ENCODE assay signal across 17 mouse cellular contexts in the genomic region with DNA sequence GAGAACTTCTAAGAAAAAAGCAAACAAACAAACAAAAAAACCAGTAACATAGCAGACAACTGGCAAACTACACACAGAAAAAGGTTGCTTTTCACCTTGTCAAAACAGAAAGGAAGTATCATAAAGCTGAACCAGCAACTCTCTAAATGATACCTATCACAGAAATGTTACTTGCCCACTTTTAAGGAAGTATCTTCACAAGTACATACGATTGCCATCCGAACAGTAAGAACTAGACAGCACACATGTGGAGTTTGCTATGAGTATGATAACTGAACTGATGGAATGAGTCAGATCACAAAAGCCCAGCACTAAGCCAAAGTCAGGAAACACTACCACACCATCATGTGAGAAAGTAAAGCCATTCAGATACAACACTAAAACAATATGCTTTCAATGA.
A peak's percentile ranks its signal among the peaks of the same experiment; 100 is the strongest.
DNase-seq lines count a peak whose midpoint lies in the region; TF ChIP-seq lines count a peak whose summit lies in the region.
"Had no signal": no experiment of that assay in that cellular context is flagged by ENCODE, and none has a peak within 500 bp of the region (broad histone marks: within the 10 kb centered on the region; RNA-seq: fewer than 3 reads in every experiment).

No protein-coding gene starts in this region.

- H3K4me3 ChIP-seq in MEL (ENCODE audit: control insufficient read depth in 1 of 2, insufficient read depth in 1 of 2, low read depth in 2 of 2, low read length in 2 of 2), result peak overlapping the region in 1 of 2 experiments; percentile 26; a peak in 2 of 4 replicates
- H3K4me3 ChIP-seq: embryonic facial prominence, embryonic 12.5 days; heart, adult 2 months; heart, embryonic 12.5 days; hindbrain, embryonic 15.5 days had no signal

- TF ChIP-seq EP300 in MEL (IDR thresholded peaks at IDR 0.05; ENCODE audit: low read depth in 1 of 2, low read length in 2 of 2), result peak in 1 of 2 experiments; percentile 45; a peak in 1 of 4 replicates

- peaks cover 5 to 17% of the 10 kb centered on the region in 2 experiments for H3K4me1 ChIP-seq in MEL (ENCODE audit: control insufficient read depth in 1 of 2, insufficient read depth in 2 of 2, low read length in 2 of 2)
- H3K4me1 ChIP-seq: embryonic facial prominence, embryonic 12.5 days; hindbrain, embryonic 15.5 days had no signal

- peak overlapping the region; percentile 43; the same call in 1 of the 2 replicates for H3K9ac ChIP-seq in MEL (ENCODE audit: control insufficient read depth, low read depth, low read length, poor library complexity, severe bottlenecking)
- H3K9ac ChIP-seq: embryonic facial prominence, embryonic 12.5 days; forebrain, postnatal 0 days; heart, embryonic 12.5 days; hindbrain, embryonic 15.5 days had no signal

- TF ChIP-seq POLR2A in MEL (IDR thresholded peaks at IDR 0.05; ENCODE audit: control insufficient read depth in 1 of 2, insufficient read depth in 1 of 2, low read depth in 1 of 2, low read length in 2 of 2, poor library complexity in 1 of 2), result no peak

- no peaks in the 10 kb centered on the region for H3K27me3 ChIP-seq in MEL (ENCODE audit: control insufficient read depth in 1 of 2, insufficient read depth in 2 of 2, low read length in 2 of 2)
- H3K27me3 ChIP-seq: embryonic facial prominence, embryonic 12.5 days; heart, embryonic 12.5 days; hindbrain, embryonic 15.5 days had no signal

- TF ChIP-seq CTCF in MEL (IDR thresholded peaks at IDR 0.05 in 2 of 3, conservative IDR thresholded peaks at IDR 0.05 in 1 of 3; ENCODE audit: control insufficient read depth in 1 of 3, insufficient read depth in 1 of 3, low read depth in 2 of 3, low read length in 3 of 3, poor library complexity in 1 of 3, severe bottlenecking in 1 of 3), result no peak

- intact Hi-C loops in gastrocnemius, postnatal 36 days (cut with DNase I), result no loop called here

- DNase-seq in CD4-positive, CD25-positive, alpha-beta regulatory T cell, adult 2 months (ENCODE audit: low read depth, low spot score), result peak; percentile 5
- peak; percentile 78 for DNase-seq in MEL (ENCODE audit: low read depth, low spot score)
- peak; percentile 53 for DNase-seq in induced T-regulatory cell, adult 2 months (ENCODE audit: low read depth)
- no peak for DNase-seq in spleen, postnatal 14 days (ENCODE audit: low spot score in 2 of 2)
- DNase-seq in gastrocnemius, postnatal 36 days, result no peak
- DNase-seq in urinary bladder, postnatal 25 days (ENCODE audit: low spot score), result no peak
- DNase-seq in frontal cortex, postnatal 14 days (ENCODE audit: low spot score in 2 of 2), result no peak
- DNase-seq: adrenal gland, postnatal 10 days; cerebellum, adult 11 months; cerebellum, adult 8-10 months; cerebellum, postnatal 25 days; forebrain, postnatal 0 days; heart, adult 2 months; kidney, adult 8-10 months had no signal

- peaks cover 0 to 22% of the 10 kb centered on the region in 2 experiments; a peak in 3 of 4 replicates for H3K36me3 ChIP-seq in MEL (ENCODE audit: control insufficient read depth in 1 of 2, insufficient read depth in 2 of 2, low read length in 2 of 2)
- H3K36me3 ChIP-seq: embryonic facial prominence, embryonic 12.5 days; hindbrain, embryonic 15.5 days had no signal

- TF ChIP-seq RAD21 in MEL (IDR thresholded peaks at IDR 0.05; ENCODE audit: low read depth, low read length), result no peak

- peak overlapping the region; percentile 47 for H3K27ac ChIP-seq in MEL (ENCODE audit: control insufficient read depth, low read depth, low read length)
- H3K27ac ChIP-seq: embryonic facial prominence, embryonic 12.5 days; heart, adult 2 months; hindbrain, embryonic 15.5 days had no signal

- H3K79me2 ChIP-seq in MEL (ENCODE audit: control insufficient read depth, insufficient read depth, low read length, poor library complexity), result no peaks in the 10 kb centered on the region; the same call in 1 of the 2 replicates

- H3K9me3 ChIP-seq in MEL (replicated peaks; ENCODE audit: insufficient read depth, low read length), result no peaks in the 10 kb centered on the region
- H3K9me3 ChIP-seq: embryonic facial prominence, embryonic 12.5 days; heart, embryonic 12.5 days; hindbrain, embryonic 15.5 days had no signal

TF ChIP-seq in MEL, 35 proteins besides CTCF, POLR2A, EP300 and RAD21:
- TF ChIP-seq ZKSCAN1 (IDR thresholded peaks at IDR 0.05; ENCODE audit: low read depth, low read length), result no peak
- no peak for TF ChIP-seq ZMIZ1 (IDR thresholded peaks at IDR 0.05; ENCODE audit: low read depth, low read length)
- no peak for TF ChIP-seq POLR2AphosphoS2 (IDR thresholded peaks at IDR 0.05; ENCODE audit: low read length)
- peak; percentile 54; the same call in 1 of the 2 replicates for TF ChIP-seq GATA1 (IDR thresholded peaks at IDR 0.05; ENCODE audit: low read depth, low read length)
- TF ChIP-seq E2F4 (IDR thresholded peaks at IDR 0.05; ENCODE audit: borderline replicate concordance, low read depth, low read length), result no peak
- peak; percentile 72; the same call in 1 of the 2 replicates for TF ChIP-seq MAFK (IDR thresholded peaks at IDR 0.05; ENCODE audit: borderline replicate concordance, low read depth, low read length)
- no peak for TF ChIP-seq SMC3 (IDR thresholded peaks at IDR 0.05; ENCODE audit: low read depth, low read length)
- TF ChIP-seq BHLHE40 (IDR thresholded peaks at IDR 0.05; ENCODE audit: borderline replicate concordance, low read depth, low read length), result no peak
- no peak for TF ChIP-seq CHD1 (IDR thresholded peaks at IDR 0.05; ENCODE audit: low read depth, low read length)
- TF ChIP-seq ELF1 (IDR thresholded peaks at IDR 0.05; ENCODE audit: low read depth, low read length), result no peak
- TF ChIP-seq TCF12 (IDR thresholded peaks at IDR 0.05; ENCODE audit: low read depth, low read length), result no peak
- TF ChIP-seq TBP (IDR thresholded peaks at IDR 0.05; ENCODE audit: low read depth, low read length), result no peak
- no peak for TF ChIP-seq MEF2A (IDR thresholded peaks at IDR 0.05; ENCODE audit: extremely low read depth, insufficient replicate concordance, low read depth, low read length, poor library complexity, severe bottlenecking)
- TF ChIP-seq ZC3H11A (IDR thresholded peaks at IDR 0.05; ENCODE audit: low read depth, low read length), result no peak
- TF ChIP-seq HCFC1 (IDR thresholded peaks at IDR 0.05; ENCODE audit: low read depth, low read length), result no peak
- peak; percentile 56; the same call in 1 of the 2 replicates for TF ChIP-seq ETS1 (IDR thresholded peaks at IDR 0.05; ENCODE audit: low read depth, low read length)
- no peak for TF ChIP-seq NELFE (IDR thresholded peaks at IDR 0.05; ENCODE audit: low read depth, low read length)
- TF ChIP-seq USF2 (IDR thresholded peaks at IDR 0.05; ENCODE audit: borderline replicate concordance in 1 of 2, insufficient read depth in 1 of 2, low read depth in 1 of 2, low read length in 2 of 2), result no peak
- no peak for TF ChIP-seq MAZ (IDR thresholded peaks at IDR 0.05; ENCODE audit: low read depth, low read length)
- TF ChIP-seq ZNF384 (IDR thresholded peaks at IDR 0.05; ENCODE audit: low read depth, low read length), result no peak
- TF ChIP-seq MAX (IDR thresholded peaks at IDR 0.05; ENCODE audit: low read length), result no peak
- no peak for TF ChIP-seq MYB (IDR thresholded peaks at IDR 0.05; ENCODE audit: low read depth, low read length)
- TF ChIP-seq RCOR1 (IDR thresholded peaks at IDR 0.05; ENCODE audit: low read depth, low read length), result no peak; the same call in 1 of the 2 replicates
- TF ChIP-seq TAL1 (IDR thresholded peaks at IDR 0.05; ENCODE audit: low read length), result peak; percentile 34; the same call in 1 of the 2 replicates
- no peak for TF ChIP-seq KAT2A (conservative IDR thresholded peaks at IDR 0.05; ENCODE audit: low read depth, low read length)
- TF ChIP-seq GABPA (IDR thresholded peaks at IDR 0.05; ENCODE audit: low read depth, low read length), result no peak
- TF ChIP-seq MXI1 (IDR thresholded peaks at IDR 0.05; ENCODE audit: low read depth, low read length), result peak; percentile 39; the same call in 1 of the 2 replicates
- TF ChIP-seq SIN3A (IDR thresholded peaks at IDR 0.05; ENCODE audit: low read length), result peak; percentile 44; the same call in 1 of the 2 replicates
- TF ChIP-seq NRF1 (IDR thresholded peaks at IDR 0.05; ENCODE audit: insufficient read depth, low read depth, low read length, poor library complexity, severe bottlenecking), result no peak
- TF ChIP-seq POLR2AphosphoS5 (IDR thresholded peaks at IDR 0.05; ENCODE audit: borderline replicate concordance, low read depth, low read length), result no peak
- no peak for TF ChIP-seq CHD2 (IDR thresholded peaks at IDR 0.05; ENCODE audit: low read length)
- TF ChIP-seq MYC (IDR thresholded peaks at IDR 0.05; ENCODE audit: low read depth, low read length), result peak; percentile 84
- TF ChIP-seq UBTF (IDR thresholded peaks at IDR 0.05; ENCODE audit: borderline replicate concordance, insufficient read depth, low read depth, low read length), result no peak
- TF ChIP-seq JUND (IDR thresholded peaks at IDR 0.05; ENCODE audit: low read depth, low read length), result no peak
- TF ChIP-seq USF1 (IDR thresholded peaks at IDR 0.05; ENCODE audit: low read depth, low read length), result no peak

Comparison
In these comparisons a context has a peak if more than half of its experiments do, and no peak if none do; other contexts are left out.
1. DNase-seq: peak in CD4-positive, CD25-positive, alpha-beta regulatory T cell, adult 2 months (single experiment), MEL (single experiment) and induced T-regulatory cell, adult 2 months (single experiment); none in spleen, postnatal 14 days (0 of 2), gastrocnemius, postnatal 36 days (0 of 2), urinary bladder, postnatal 25 days (single experiment) and frontal cortex, postnatal 14 days (0 of 2).